Mouse (Mus musculus) right cerebral cortex, adult 18-20 months (tissue): ENCODE data around the gene D630045J12Rik.
A peak's percentile ranks its signal among the peaks of the same experiment; 100 is the strongest.

ENCODE experiments used
- DNase-seq: peaks from one replicate; pipeline ENCODE4 v3.0.0; 2022; ENCODE audit warnings: mixed read lengths

D630045J12Rik gene

DNA sequence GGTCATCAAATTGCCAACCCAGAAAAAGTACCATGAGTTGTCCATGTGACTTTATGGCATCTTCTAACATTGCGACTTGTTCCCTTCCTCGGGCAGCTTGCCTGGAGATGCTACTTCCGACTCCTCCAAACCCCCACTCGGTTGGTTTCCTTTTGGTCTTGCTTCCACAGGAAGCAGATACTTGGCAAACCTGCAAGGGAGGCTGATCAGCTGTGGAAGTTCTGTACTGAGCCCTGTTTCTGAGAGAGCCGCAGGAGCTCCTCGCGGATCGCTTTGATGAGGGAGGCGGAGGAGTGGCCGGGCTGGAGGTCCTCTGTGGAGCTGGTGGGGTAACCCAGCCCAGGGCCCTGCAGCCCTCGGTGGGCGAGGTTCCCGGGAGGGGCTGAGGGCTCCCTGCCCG lies 125.7 kb downstream of the D630045J12Rik start:
- DNase-seq: no peak

DNA sequence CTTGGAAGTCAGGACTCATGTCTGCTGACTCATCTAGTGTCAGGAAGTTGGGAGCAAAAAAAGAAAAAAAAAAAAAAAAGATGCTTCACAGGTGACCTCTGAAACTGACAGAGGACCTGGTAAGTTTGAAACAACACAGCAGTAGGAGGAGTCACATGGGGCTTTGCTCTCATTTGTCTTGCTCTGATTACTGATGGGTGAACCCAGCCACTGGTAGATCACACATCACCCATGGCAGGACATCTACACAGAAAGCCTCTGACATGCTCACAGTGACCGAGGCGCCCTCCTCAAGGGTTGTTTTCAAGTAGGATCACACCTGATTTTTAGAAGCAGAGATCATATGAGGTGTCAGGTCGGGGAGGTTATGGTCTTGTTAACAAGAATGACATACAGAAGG lies 128.3 kb downstream of the D630045J12Rik start:
- no peak for DNase-seq

DNA sequence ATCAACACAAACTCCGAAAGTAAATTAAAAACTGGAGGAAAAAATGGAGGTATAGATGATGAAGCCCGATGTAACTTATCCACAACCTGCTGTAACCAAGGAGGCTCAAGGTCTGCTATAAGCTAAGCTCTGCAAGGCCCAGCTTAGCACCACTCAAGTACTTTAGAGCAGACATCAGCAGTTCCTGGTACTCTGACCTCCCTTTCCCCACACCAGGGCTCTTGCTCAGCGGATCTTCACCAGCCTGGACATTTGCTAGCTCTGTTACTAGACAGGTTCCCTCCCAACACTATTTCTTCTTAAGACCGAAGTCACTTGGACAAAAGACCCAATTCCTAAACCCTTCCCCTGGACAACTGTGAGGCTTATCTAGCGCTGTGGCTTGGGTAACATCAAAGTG lies 128.9 kb downstream of the D630045J12Rik start:
- no peak for DNase-seq

DNA sequence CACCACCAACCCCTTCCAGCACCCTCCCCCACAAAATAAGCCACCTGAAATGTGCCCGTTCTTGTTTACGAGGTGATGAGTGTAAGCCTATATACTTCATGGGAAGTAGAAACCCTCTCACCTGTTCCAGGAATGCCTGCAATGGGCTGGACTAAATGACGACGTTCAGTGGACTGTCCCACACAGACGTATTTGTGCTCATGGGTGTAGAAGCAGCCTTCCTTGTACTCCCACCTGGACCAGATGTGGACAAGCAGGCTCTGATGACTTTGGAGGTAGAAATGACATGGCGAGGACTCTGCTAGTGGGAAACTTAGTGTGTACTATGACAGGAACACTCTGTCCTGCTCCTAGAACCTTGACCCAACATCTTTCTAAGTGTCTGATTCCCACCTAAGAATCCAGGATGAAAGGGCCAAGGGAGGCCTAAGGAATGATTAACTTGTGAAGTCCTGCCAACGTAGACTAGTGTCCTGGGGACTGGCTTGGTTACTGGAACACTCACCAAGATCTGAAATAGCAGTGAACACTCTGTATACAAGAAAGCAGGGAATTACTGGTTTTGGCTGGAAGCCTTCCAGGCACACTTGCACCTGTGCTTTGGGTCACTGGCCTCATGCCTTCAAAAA lies 129.5 kb downstream of the D630045J12Rik start, which contains the start of gene Atp6v0a4:
Atp6v0a4 (minus strand) TSS at position 380 of the 629 bp plus-strand sequence.
- DNase-seq: no peak

DNA sequence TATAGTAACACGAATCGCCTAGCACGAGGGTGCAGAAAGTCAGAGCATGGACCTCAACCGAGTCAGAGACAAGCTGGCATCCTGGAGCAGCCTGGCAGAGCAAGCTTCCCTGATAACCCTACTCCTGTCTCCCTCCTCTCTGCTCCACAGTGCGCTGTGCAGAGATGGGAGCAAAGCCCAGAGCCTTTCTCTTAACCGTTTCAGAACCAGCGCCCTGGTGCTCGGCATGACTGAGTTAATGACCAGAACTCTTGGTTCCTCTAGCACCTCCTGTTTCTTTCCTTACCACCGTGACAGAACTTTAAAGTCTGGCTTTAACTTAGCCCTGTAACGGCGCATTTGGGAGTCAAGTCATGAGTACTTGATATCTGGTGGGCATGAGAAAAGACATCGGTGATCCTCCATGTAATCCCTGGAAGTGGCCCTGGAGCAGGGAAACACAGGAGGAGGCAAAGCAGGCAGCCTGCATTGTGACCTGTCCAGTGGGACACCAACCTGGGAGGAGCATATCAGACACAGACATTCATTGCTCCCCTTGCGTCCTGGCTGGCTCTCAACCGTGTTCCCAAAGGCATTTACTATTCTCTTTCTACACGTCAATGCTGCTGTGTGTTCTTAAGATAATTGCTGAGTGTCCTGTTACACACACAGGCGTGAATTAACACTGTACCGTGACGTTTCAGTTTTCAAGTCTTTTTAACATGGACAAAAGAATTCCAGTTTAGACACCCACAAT lies 130.2 kb downstream of the D630045J12Rik start:
- no peak for DNase-seq

DNA sequence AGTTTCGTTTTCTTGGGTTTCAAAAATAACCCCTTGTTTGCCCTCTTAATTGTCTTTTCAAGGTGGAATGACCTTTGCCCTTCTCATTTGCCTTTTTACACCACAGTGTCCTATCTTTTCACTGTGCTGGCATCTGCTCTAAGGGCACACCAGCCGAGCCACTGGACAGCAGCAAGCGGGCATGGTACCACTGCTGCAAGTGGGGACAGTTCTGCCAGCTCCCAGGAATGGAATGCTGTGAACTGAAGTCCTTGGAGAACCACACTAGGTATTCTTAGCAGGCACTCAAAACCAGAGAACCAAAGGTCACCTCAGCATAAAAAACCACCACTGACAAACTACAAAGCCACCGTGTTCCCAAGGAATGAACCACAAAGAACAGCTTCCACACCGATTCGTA lies 131.0 kb downstream of the D630045J12Rik start:
- no peak for DNase-seq

DNA sequence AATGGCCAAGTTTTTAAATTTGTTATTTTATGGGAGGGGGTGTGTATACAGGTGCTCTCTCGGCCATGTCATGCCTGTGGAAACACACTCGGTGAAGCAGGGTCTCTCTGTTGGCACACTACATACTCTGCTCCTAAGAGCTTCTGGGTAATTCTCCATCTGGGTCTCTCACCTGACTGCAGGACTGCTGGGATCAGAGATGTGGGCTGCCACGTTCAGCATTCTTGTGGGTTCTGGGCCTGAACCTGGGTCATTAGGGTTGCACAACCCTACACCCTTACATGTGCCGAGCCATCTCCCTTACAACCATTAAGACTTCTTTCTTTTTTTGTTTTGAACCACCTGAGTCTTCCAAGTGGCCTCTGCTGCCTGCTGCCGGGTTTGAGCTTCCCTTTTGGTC lies 132.0 kb downstream of the D630045J12Rik start:
- DNase-seq: no peak

DNA sequence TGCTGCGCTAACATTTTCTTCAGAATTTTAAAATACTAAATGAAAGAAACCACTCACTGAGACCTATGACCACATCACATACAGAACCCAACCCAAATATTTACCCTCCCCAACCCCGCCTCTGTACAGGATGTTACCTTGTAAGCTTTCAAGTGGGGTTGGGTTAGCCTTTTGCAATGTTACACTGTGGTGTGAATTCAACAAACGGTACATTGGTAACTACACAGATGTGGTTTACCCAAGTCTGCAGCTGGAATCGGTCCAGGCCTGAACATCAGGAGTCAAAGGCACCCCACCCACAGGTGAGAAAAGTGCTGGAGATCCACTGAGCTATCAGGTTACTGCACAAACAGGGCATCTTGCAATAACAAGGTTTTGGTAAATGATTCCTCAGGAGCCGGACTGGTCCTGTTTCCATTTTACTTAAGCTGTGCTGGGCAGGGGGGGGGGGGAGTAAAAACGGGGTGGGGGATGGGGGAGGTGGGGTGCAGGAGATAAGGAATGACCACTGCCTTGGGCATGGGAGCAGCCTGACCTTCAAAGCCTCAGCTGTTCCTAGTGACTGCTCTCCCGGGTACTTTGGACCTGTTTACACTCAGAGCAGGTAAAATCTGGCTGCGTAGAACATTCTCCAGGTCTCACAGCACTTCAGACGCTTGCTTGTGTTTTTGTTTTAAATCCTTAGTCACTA lies 133.0 kb downstream of the D630045J12Rik start:
- no peak for DNase-seq

DNA sequence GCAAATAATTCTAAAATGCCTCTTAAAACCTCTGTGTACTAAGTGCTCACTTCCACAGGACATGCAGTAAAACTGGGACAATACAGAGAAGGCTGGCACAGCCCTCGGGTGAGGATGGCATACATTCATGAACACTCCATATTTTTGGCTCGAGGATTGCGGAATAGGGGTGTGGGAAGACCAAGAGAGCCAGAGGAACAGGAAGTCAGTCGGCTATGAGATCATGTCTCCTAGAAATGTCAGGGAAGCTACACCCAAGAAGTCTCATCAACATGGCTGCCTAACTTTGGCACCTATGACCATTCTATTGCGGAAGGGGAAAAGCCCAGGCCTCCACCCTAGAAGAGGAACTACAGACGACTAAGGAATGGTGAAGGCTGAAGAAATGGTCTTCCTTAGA lies 135.5 kb downstream of the D630045J12Rik start:
- no peak for DNase-seq

DNA sequence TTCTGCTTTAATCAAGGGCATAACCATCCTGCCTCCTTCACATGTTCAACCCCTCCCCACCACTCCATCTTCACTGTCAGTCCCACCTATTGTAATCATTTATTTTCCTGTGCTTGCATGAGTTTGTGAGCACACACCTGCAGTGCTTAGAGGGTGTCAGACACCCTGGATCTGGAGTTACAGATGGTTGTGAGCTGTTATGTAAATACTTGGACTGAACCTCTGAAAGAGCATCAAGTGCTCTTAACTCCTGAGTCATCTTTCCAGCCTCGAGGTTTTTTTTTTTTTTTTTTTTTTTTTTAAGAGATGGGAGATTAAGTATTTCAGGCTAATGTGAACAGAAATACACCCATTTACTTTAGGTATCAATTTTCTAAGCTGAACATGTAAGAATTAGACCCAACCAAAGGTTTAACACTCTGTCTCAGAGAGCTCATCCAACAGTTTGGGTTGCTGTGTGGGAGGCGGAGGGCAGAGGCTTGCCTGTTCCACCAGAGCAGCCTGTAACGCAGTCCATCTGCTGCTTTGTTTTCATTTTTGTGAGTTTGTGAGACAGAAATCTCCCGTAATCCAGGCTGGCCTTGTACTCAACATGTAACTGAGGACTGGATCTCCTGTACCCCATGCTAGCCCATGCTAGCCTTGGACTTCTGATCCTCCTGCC lies 137.6 kb downstream of the D630045J12Rik start:
- peak; percentile 56 for DNase-seq

DNA sequence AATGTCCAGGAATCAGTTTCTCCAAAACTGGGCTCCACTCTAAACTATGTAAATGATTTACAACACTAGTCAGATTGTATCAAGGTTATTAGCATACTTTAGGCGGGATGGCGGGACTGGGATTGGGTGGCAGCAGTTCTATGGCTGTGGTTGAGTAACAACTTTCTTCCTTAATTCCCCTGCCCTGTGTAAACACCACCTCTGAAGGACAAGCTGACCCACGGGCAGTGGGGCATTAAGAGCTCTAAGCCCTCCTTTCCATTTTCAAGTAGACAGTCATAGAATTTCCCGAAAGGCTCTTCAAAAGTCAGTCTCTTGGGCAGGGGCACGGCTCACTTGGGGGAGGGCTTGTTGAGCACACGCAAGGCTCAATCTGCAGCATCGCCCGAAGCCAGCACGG lies 142.9 kb downstream of the D630045J12Rik start:
- no peak for DNase-seq

DNA sequence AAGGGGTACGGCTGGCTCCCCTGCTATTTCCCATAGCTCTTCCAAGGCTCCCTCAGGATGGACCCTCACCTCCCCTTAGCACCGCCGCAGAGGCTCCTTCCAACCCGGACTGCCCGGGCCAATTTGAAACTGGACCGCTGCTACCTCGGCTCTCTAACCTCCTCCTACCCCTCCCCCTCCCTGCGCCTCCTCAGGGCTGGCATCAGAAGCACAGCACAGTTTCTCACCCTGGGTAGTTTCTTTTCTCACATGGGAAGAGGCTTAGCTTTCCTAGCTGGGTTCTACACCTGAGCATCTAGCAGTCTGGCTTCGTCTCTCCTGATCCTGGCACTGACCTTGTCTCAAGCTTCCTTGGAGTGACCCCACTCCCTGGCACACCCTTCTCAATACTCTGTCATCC lies 143.9 kb downstream of the D630045J12Rik start:
- DNase-seq: no peak

DNA sequence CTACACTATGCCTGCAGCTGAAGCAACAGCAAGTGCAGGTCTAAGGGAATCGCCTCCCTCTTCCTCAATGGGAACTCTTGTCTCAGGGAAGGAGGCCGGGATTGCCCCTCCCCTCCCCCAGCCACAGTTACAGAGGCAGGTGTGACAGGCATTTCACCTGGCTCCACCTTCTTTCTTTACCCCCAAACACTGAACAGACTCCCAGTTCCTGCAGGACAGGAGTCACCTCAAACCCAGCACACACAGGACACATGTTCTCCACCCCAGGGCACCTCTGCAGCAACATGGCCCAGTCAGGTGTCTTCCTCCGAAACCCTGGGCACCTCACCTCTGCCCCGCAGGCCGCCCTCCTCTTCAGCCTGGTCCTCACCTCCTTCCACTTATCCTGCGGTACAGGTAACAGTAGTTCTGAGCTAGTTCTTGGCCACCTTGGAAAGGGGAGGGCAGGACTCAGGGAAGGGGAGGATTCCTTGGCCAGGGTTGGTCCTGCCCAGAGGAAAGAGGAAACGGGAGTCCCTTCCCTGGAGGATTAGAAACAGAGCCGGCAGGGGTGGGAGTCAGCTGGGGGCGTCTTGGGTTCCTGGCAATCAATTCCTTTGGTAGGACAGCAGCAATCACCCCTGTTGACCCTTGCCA lies 144.5 kb downstream of the D630045J12Rik start, which contains the start of gene Tmem213:
Tmem213 (plus strand) TSS at position 96 of the 636 bp plus-strand sequence.
- no peak for DNase-seq

DNA sequence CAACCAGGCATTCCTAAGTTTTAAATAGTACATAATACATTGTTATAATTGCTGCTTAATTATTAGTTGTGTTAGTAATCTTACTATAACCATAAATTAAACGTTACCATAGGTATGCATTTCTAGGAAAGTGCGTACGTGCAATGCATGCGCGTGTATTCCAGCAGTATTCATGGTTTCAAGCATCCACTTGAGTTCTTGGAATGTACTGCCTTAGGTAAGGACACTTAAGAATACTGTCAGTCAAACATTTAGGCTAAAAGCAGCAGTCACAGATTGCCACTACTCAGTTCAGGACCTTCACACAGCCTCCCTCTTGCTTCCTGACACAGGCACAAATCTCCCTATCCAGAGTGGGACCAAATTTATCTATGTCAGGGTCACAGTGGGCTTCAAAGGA lies 145.4 kb downstream of the D630045J12Rik start:
- no peak for DNase-seq

DNA sequence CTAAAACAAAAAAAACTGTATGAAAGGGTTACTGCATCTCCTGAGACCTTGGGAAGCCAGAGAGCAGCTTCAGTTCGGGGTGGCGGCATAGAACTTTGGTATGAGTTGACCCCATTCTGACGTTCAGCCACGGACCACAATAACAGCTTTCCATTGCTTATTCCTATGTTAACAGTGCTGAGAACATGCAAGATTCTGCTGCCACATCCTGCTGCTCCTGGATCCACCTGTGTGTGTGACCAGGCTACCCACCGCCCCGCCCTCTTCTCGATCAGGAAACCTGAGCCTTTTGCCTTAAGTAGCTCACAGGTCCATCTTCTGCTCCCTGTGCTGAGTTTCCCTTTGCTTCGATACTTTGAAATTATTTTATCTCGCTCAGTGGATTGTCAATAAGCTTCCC lies 147.9 kb downstream of the D630045J12Rik start:
- DNase-seq: no peak

DNA sequence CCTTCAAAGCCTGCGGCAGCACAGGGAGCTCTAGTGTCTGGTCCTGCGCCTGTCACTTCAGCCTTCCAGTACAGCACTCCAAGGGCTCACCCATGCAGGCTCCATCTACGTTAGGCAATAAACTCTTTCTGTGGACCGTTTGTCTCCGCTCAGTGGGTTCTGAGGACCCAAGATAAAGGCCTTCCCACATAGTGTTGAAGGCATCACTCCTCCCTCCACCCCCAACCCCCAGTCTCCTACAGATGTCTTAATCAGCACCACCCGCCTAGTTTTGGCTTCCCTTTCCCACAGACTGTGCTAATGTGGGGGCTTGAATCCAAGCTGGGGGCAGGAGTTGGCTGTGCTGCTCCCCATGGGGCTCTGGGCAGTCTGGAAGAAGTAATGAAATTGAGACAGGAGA lies 150.0 kb downstream of the D630045J12Rik start:
- no peak for DNase-seq

DNA sequence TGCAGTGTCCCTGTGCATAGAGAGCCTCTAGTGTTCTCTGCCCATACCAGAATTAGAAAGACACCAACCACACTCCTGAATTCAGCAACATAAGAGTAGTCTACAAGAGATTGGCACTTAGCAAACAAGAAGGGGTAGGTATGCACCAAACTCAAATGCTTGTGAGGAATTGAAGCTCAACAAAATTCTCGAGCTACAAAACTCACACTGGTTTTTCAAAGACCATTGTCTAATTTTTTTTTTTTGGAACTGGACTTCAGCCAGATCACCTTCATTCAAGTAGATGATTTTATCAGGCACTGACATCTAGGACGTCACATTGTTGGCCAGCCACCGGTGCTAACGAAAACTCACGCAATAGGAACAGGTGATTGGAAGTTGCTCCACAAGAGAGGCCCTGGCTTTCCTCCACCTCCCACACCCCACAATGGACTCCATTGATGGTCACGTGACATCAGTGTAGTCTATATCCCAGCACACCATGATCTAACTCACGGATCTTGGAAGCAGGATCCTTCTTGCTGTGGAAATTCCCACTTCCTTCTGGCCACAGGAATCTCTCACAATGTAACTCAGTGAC lies 151.5 kb downstream of the D630045J12Rik start:
- no peak for DNase-seq

DNA sequence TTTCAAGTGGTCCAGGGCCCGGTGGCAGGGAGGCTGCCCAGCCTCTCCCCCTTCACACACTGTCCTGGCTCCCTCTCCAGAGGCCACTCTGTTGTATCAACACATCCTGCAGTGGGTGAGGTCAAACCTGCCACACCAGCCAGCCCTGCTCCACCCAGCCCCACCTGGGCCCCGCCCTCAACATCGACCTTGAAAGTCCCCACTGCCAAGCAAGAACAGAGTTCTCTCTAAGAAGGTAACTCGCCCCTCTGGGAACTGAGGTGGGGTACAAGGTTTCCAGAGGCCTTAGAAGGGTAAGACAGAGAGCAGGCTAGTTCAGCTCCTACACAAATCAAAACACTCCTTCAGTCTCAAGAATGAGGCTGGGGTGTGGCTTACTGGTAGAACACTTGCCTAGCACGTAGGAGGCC lies 156.8 kb downstream of the D630045J12Rik start:
- no peak for DNase-seq

DNA sequence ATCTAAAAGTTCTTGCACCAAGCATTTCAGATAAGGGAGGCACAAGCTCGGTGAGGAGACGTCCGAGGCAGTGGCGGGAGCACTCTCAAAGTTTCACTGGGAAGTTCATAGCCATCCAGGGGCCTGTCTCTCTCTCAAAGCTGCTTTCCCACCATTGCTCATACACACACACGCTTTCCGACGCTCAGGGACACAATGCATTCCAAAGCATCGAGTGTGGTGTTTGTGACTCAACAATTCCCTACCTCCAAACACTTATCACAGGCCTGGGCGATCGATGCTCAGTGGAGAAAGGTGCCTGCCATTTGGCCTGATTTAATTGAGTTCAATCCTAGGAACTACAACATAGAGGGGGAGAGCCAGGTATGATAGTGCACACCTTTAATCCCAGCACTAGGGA lies 159.1 kb downstream of the D630045J12Rik start:
- DNase-seq: no peak

DNA sequence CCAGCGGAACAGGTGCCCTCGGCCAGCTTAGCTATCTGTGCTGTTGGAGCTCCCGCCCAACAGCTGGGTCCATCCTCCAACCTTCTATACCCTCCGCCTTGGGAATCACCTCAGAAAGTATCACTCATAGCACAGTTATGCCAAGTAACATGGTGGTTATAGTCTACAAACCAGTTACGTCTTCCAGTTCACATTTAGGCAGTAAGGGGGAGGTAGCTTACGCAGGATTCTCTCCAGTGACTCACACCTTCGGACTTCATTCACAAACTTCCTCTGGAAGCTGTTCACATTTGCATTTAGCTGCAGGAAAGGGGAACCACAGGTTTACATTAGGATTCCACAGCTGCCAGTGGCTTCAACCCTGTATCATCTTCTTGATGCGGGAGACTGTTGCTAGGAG lies 161.3 kb downstream of the D630045J12Rik start:
- DNase-seq: no peak

DNA sequence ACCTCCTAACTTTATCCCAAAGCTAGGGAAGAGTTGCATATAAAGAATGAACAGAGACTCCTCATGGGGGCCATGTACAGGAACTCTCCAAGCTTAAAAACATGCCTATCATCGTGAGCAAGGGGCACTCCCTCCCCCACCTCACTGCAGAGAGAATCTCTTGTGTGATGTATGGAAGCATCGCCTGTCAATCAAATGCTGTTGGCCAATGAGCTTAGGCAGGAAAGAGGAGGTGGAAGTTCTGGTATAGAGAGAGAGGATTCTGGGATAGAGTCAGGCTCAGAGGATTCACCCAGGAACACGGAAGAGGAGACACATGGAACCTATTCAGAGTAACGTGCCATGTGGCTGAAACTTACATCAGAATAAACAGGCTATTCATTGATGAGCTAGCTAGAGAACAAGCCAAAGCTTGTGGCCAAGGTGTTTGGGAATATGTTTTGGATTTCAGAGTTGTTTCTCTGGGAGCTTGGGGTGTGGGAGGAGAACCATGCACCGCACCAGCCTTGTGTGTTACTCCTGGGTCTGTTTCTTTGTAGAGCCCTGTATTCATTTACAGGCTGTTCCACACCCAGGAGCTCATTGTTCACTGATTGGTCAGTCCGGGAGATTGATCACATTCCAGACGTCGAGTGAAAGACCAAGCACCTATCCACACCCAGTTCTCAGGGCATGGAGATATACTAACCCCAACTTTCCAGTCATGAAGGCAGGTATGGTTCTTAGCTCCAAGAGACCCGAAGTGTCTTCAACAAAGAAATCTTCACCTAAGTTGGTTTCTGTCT lies 166.4 kb downstream of the D630045J12Rik start:
- no peak for DNase-seq

DNA sequence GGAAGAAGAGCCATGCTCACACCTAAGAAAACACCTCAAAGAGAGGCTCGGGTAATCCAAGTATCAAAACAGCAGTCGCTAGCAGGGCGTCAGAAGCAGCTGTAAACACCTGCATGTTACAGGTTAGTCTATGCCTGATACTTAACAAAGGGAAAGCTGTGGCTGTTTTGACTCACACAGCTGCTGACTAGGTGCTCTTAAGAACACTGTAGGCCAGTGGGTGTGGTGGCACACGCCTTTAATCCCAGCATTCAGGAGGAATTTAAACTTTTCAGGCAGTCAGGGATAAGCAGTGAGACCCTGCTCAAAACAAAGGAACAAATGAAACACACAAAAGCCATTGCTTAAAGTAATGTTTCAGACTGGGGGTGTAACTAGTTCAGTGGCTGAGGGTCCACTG lies 170.6 kb downstream of the D630045J12Rik start:
- no peak for DNase-seq
